36 mouse cellular contexts compared by ENCODE assay signal in genomic region chr11:59626192-59626591, GRCm38 (mm10). TPM values are rescaled to one million over a fixed set of nuclear protein-coding genes. Genes with fewer than 3 reads are reported as not detected.
"Had no signal": no experiment of that assay in that cellular context is flagged by ENCODE, and none has a peak within 500 bp of the region (broad histone marks: within the 10 kb centered on the region; RNA-seq: fewer than 3 reads in every experiment).

No protein-coding gene starts in this region.

- H3K9ac ChIP-seq: forebrain, postnatal 0 days; heart, embryonic 13.5 days; heart, embryonic 15.5 days; hindbrain, embryonic 13.5 days; hindbrain, embryonic 15.5 days; intestine, embryonic 15.5 days; limb, embryonic 12.5 days had no signal

- H3K4me2 ChIP-seq: heart, embryonic 11.5 days; heart, embryonic 13.5 days; heart, embryonic 15.5 days; hindbrain, embryonic 13.5 days; hindbrain, embryonic 15.5 days; intestine, embryonic 15.5 days; limb, embryonic 12.5 days had no signal

- H3K4me3 ChIP-seq: heart, adult 2 months; heart, embryonic 13.5 days; heart, embryonic 15.5 days; hindbrain, embryonic 10.5 days; hindbrain, embryonic 13.5 days; hindbrain, embryonic 15.5 days; intestine, embryonic 15.5 days; layer of hippocampus, adult 2 months; left cerebral cortex, adult 2 months; limb, embryonic 10.5 days; limb, embryonic 12.5 days had no signal

- H3K4me1 ChIP-seq: heart, embryonic 13.5 days; heart, embryonic 15.5 days; hindbrain, embryonic 10.5 days; hindbrain, embryonic 13.5 days; hindbrain, embryonic 15.5 days; limb, embryonic 10.5 days; limb, embryonic 12.5 days had no signal

- H3K27me3 ChIP-seq: heart, embryonic 13.5 days; hindbrain, embryonic 13.5 days; hindbrain, embryonic 15.5 days; intestine, embryonic 15.5 days; limb, embryonic 12.5 days had no signal

- H3K36me3 ChIP-seq: heart, embryonic 13.5 days; heart, embryonic 15.5 days; hindbrain, embryonic 10.5 days; hindbrain, embryonic 13.5 days; hindbrain, embryonic 15.5 days; intestine, embryonic 15.5 days; limb, embryonic 10.5 days; limb, embryonic 12.5 days had no signal

- ATAC-seq: forebrain, postnatal 0 days; inflammation-experienced regulatory T-cells, adult 6 months; intestine, embryonic 15.5 days; intestine, postnatal 0 days had no signal

- H3K27ac ChIP-seq: heart, adult 2 months; heart, embryonic 13.5 days; heart, embryonic 15.5 days; hindbrain, embryonic 10.5 days; hindbrain, embryonic 13.5 days; hindbrain, embryonic 15.5 days; intestine, embryonic 15.5 days; layer of hippocampus, adult 2 months; left cerebral cortex, adult 2 months; limb, embryonic 10.5 days; limb, embryonic 12.5 days had no signal

- H3K9me3 ChIP-seq: heart, embryonic 13.5 days; heart, embryonic 15.5 days; hindbrain, embryonic 10.5 days; hindbrain, embryonic 13.5 days; hindbrain, embryonic 15.5 days; intestine, embryonic 15.5 days; limb, embryonic 10.5 days; limb, embryonic 12.5 days had no signal

- DNase-seq: forebrain, postnatal 0 days; gastrocnemius, postnatal 14 days; gastrocnemius, postnatal 36 days; heart, adult 2 months; heart, postnatal 4 days; kidney, adult 18-20 months; kidney, adult 8-10 months; kidney, postnatal 10 days; kidney, postnatal 25 days; kidney, postnatal 4 days; liver had no signal

RNA-seq across cellular contexts. Expression of gene Olfr223, which starts 33.1 kb away (rescaled TPM):
- total RNA-seq: forebrain, postnatal 0 days; gastrocnemius, adult 18-20 months; gastrocnemius, adult 8-10 months; gastrocnemius, postnatal 14 days; gastrocnemius, postnatal 36 days; granulocyte monocyte progenitor cell, adult 5-6 weeks; heart, adult 2 months; heart, postnatal 25 days; heart, postnatal 4 days; layer of hippocampus, adult 2 months; layer of hippocampus, postnatal 10 days; layer of hippocampus, postnatal 25 days; left cerebral cortex, adult 2 months; left cerebral cortex, postnatal 14 days; left cerebral cortex, postnatal 36 days had no signal
- polyA plus RNA-seq: forebrain, postnatal 0 days; heart, adult 2 months; heart, embryonic 11.5 days; heart, embryonic 13.5 days; heart, embryonic 15.5 days; heart, postnatal 0 days; hindbrain, embryonic 10.5 days; hindbrain, embryonic 13.5 days; hindbrain, embryonic 15.5 days; inflammation-experienced regulatory T-cells, adult 6 months; intestine, embryonic 15.5 days; intestine, postnatal 0 days; kidney, embryonic 14.5 days; kidney, embryonic 16.5 days; limb, embryonic 10.5 days; limb, embryonic 12.5 days; limb, embryonic 14.5 days had no signal

RNA-seq across cellular contexts. Expression of gene Olfr222, which starts 50.2 kb away (rescaled TPM):
- total RNA-seq: forebrain, postnatal 0 days; gastrocnemius, adult 18-20 months; gastrocnemius, adult 8-10 months; gastrocnemius, postnatal 14 days; gastrocnemius, postnatal 36 days; granulocyte monocyte progenitor cell, adult 5-6 weeks; heart, adult 2 months; heart, postnatal 25 days; heart, postnatal 4 days; layer of hippocampus, adult 2 months; layer of hippocampus, postnatal 10 days; layer of hippocampus, postnatal 25 days; left cerebral cortex, adult 2 months; left cerebral cortex, postnatal 14 days; left cerebral cortex, postnatal 36 days had no signal
- polyA plus RNA-seq: forebrain, postnatal 0 days; heart, adult 2 months; heart, embryonic 11.5 days; heart, embryonic 13.5 days; heart, embryonic 15.5 days; heart, postnatal 0 days; hindbrain, embryonic 10.5 days; hindbrain, embryonic 13.5 days; hindbrain, embryonic 15.5 days; inflammation-experienced regulatory T-cells, adult 6 months; intestine, embryonic 15.5 days; intestine, postnatal 0 days; kidney, embryonic 14.5 days; kidney, embryonic 16.5 days; limb, embryonic 10.5 days; limb, embryonic 12.5 days; limb, embryonic 14.5 days had no signal
